Mouse (Mus musculus): Measurements from ENCODE around the gene Mageb3.

DNA sequence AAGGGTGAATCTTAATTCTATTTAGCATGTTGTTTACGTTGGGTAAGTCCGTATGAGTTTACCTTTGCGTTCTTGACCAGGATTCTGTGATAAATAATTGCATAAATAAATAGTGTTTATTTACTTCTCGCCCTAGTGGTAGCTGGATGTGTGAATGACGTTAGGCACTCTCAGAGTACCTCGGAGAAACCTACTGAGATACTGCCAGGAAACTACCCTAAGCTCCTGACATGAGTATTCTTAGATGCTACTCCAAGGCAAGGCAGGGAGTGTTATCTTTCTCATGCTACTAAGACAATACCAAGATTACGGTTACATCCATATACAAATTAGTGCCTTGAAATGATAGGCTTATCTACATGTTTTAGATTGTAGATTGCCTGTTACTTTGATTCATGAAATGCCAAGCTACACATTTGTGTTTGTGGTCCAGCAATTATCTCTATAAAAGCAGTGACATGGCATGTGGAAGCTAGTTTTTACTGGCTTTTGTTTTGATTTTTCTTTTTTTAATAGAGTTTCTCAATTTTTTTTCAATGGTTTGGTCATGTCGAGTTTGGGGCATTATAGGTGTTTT lies 1.4 kb upstream of the Mageb3 start:
- TF ChIP-seq CTCF (IDR thresholded peaks at IDR 0.05; ENCODE audit: borderline replicate concordance, extremely low read depth, insufficient read depth, insufficient read length) = no peak
- TF ChIP-seq POLR2A (IDR thresholded peaks at IDR 0.05; ENCODE audit: borderline replicate concordance, extremely low read depth, insufficient read depth, insufficient read length, poor library complexity, severe bottlenecking) = no peak

Data from brain, embryonic 14.5 days (tissue).